Mouse (Mus musculus) hindbrain, embryonic 12.5 days (tissue): ENCODE data around the gene Sox11. TPM values are rescaled to one million over a fixed set of nuclear protein-coding genes. Genes with fewer than 3 reads are reported as not detected.

Source experiments
- ATAC-seq: fragments of 200-750 bp; cut with Nextera tagmentation; 2 replicates; pipeline ENCODE4 v1.8.0; 2017; ENCODE audit warnings: moderate TSS enrichment; ENCODE audit not compliant: low FRiP score
- H3K27ac ChIP-seq: fragments of 300-500 bp; sonication (generic); 2 replicates; pipeline ENCODE4 v1.5.1; 2016; ENCODE audit warnings: mild to moderate bottlenecking
- H3K27me3 ChIP-seq: fragments of 300-500 bp; sonication (generic); 2 replicates; pipeline ENCODE4 v1.6.1; 2016; ENCODE audit warnings: mild to moderate bottlenecking
- H3K36me3 ChIP-seq: fragments of 300-500 bp; sonication (generic); 2 replicates; pipeline ENCODE4 v1.6.1; 2016; ENCODE audit warnings: mild to moderate bottlenecking
- H3K4me1 ChIP-seq: fragments of 300-500 bp; sonication (generic); 2 replicates; pipeline ENCODE4 v1.6.1; 2016
- H3K4me2 ChIP-seq: fragments of 300-500 bp; sonication (generic); replicated peaks from 2 replicates; pipeline ENCODE4 v1.6.1; 2016; ENCODE audit warnings: mild to moderate bottlenecking
- H3K4me3 ChIP-seq: fragments of 300-500 bp; sonication (generic); 2 replicates; pipeline ENCODE4 v1.5.1; 2016; ENCODE audit warnings: mild to moderate bottlenecking
- H3K9ac ChIP-seq: fragments of 300-500 bp; sonication (generic); 2 replicates; pipeline ENCODE4 v1.6.1; 2016; ENCODE audit warnings: mild to moderate bottlenecking, moderate library complexity
- H3K9me3 ChIP-seq: fragments of 300-500 bp; sonication (generic); replicated peaks from 2 replicates; pipeline ENCODE4 v1.6.1; 2016; ENCODE audit warnings: mild to moderate bottlenecking
- WGBS: fragments of 180-500 bp; shearing (Covaris S2); methylation state at CpG from one replicate; pipeline ENCODE4 v1.1.7; 2016; 5-methylcytosine and 5-hydroxymethylcytosine counted together
- polyA plus RNA-seq: library from polyadenylated mRNA; unstranded; fragments of >200 nt; fragmentation: Nextera tagmentation; extraction: Ambion mirVana; gene quantifications from 2 replicates; pipeline ENCODE4 v1.2.1, GENCODE M21; 2016

Sox11 gene
- polyA plus RNA-seq, 1 experiment from 2014 or later: 578 TPM

- 1% methylated on average over 66 of the region's 83 CpGs for WGBS
- peak overlapping the region; percentile 63 for H3K4me2 ChIP-seq
- H3K4me3 ChIP-seq: peak overlapping the region; percentile 77
- peak; percentile 94 for ATAC-seq
- no peaks in the 10 kb centered on the region for H3K9me3 ChIP-seq
- no peaks in the 10 kb centered on the region for H3K36me3 ChIP-seq
- H3K9ac ChIP-seq: peak overlapping the region; percentile 100
- no peaks in the 10 kb centered on the region for H3K27me3 ChIP-seq
- peak overlapping the region; percentile 100 for H3K27ac ChIP-seq
- peaks cover 13% of the 10 kb centered on the region for H3K4me1 ChIP-seq
Measured at GRCm38 (mm10) chr12:27342691-27343605, 574 bp upstream of the Sox11 start.

GRCm38 (mm10) chr12:27341130-27341870 is 1.1 kb downstream of the Sox11 start:
- Histone ChIP-seq H3K27me3 (no peaks in the 10 kb centered on the region), H3K36me3 (peaks cover 2% of the 10 kb centered on the region; the same call in 1 of the 2 replicates), H3K9me3 (no peaks in the 10 kb centered on the region), H3K9ac (peak overlapping the region; percentile 100), H3K27ac (peak overlapping the region; percentile 100), H3K4me1 (peaks cover 12% of the 10 kb centered on the region), H3K4me3 (peak overlapping the region; percentile 77), H3K4me2 (peak overlapping the region; percentile 73)
- under 1% methylated on average over 80 of the region's 80 CpGs for WGBS
- ATAC-seq: no peak

DNA sequence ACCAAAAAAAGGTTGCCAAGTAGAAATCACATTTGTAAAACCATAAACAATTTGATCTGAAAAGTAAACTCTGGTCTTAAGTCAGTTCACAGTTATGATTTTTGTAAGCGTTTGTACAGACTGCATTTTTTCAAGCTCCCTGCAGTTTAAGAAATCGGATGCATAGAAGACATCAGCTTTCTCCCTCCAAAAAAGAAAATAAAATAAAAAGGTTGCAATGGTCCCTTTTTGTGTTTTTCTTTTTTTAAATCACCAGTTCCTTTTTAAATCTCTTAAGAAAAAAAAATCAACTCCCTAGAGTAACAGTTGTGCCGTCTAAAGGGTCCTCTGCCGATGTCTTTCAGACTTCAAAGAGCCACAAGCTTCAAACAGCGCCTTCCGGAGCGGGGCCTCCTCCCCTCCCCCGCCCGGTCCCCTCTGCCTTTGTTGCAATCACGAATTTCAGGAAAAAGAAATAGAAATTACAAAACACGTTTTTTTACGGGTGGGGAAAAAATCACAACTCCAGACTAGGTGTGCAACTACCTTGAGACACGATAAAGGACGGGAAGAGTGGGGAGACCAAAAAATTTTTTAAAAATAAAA is 1.8 kb downstream of the Sox11 start:
- Histone ChIP-seq H3K27ac (peak overlapping the region; percentile 100), H3K27me3 (no peaks in the 10 kb centered on the region), H3K4me3 (peak overlapping the region; percentile 77), H3K9me3 (no peaks in the 10 kb centered on the region), H3K4me1 (peaks cover 15% of the 10 kb centered on the region), H3K9ac (peak overlapping the region; percentile 100), H3K36me3 (peaks cover 6% of the 10 kb centered on the region; the same call in 1 of the 2 replicates), H3K4me2 (peak overlapping the region; percentile 73)
- no peak for ATAC-seq
- WGBS: under 1% methylated on average over 14 of the region's 14 CpGs

- Histone ChIP-seq H3K27ac (peak overlapping the region; percentile 98), H3K27me3 (no peaks in the 10 kb centered on the region), H3K9ac (peak overlapping the region; percentile 100), H3K4me1 (peaks cover 15% of the 10 kb centered on the region), H3K4me2 (peak overlapping the region; percentile 73), H3K36me3 (peaks cover 8% of the 10 kb centered on the region; the same call in 1 of the 2 replicates), H3K9me3 (no peaks in the 10 kb centered on the region), H3K4me3 (peak overlapping the region; percentile 87)
- ATAC-seq: no peak
- WGBS: under 1% methylated on average over 46 of the region's 47 CpGs
Measured at GRCm38 (mm10) chr12:27339171-27339751, 3.1 kb downstream of the Sox11 start.

DNA sequence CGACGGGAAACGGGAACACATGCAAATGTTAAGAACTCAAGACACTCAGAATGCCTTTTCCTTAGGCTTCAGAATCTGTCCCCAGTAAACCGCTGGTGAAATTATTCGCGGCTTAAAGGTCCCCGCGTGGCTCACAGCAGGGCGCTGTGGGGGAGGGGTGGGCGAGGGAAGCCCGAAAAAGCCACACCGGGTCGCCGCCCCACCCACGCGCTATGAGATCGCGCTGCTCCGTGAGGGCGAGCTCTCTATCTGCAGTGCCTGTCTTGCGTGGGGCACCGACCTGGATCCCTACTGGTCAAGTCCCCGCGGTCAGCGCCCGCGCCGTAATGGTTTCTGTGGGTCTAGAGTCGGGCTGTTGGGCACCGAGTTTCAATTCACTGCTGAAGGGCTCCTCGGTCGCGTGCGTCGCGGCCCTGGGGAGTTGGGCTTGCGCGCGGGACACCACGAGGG is 3.6 kb downstream of the Sox11 start:
- Histone ChIP-seq H3K9me3 (no peaks in the 10 kb centered on the region), H3K4me1 (peaks cover 13% of the 10 kb centered on the region; the same call in 1 of the 2 replicates), H3K4me3 (peak overlapping the region; percentile 87), H3K27ac (peak overlapping the region; percentile 98), H3K9ac (peak overlapping the region; percentile 100), H3K4me2 (peak overlapping the region; percentile 73), H3K27me3 (no peaks in the 10 kb centered on the region), H3K36me3 (peaks cover 8% of the 10 kb centered on the region; the same call in 1 of the 2 replicates)
- no peak for ATAC-seq
- WGBS: under 1% methylated on average over 39 of the region's 40 CpGs

DNA sequence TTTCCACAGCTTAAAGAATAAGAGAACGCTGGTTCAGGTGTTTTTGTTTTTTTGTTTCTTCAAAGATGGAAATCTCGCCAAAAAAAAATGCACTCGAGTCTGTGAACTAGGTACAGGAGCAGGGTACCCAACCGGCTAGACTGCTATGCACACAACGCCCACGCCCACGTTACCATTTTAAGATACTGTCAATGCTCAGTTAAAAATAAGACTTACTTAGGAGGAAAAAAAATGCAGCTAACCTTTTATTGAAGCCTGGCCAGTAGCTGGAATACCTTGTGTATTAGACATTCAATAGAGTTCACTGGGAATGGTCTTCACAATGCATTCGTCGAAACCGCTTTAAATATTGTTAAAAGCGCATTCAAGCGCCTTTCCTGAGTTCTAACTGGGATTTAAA is 4.3 kb downstream of the Sox11 start:
- Histone ChIP-seq H3K27me3 (no peaks in the 10 kb centered on the region), H3K4me2 (peak overlapping the region; percentile 73), H3K9me3 (no peaks in the 10 kb centered on the region), H3K27ac (peak overlapping the region; percentile 98), H3K4me1 (peaks cover 17% of the 10 kb centered on the region), H3K36me3 (peaks cover 14% of the 10 kb centered on the region; the same call in 1 of the 2 replicates), H3K4me3 (peak overlapping the region; percentile 87), H3K9ac (peak overlapping the region; percentile 100)
- ATAC-seq: no peak
- 3% methylated on average over 12 of the region's 12 CpGs for WGBS

DNA sequence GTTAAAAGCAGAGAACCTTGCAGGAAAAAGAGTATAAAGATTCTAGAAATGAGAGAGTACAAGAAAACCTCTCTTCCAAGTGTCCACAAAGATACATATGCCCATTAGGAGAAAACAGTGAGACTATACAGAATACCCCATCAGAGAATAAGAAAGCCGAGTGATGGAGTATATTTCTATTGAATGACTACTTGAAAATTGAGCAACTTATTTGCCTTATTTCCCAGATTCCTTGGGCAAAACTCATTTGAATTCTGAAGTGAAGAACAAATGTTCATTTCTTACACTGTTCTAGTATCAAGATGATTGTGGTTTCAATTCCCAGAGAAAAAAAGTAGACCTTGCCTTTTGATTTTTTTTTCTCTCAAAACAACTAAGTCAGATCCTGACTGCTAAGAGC is 4.9 kb downstream of the Sox11 start:
- H3K9ac ChIP-seq: peak overlapping the region; percentile 100
- H3K27me3 ChIP-seq: no peaks in the 10 kb centered on the region
- peaks cover 14% of the 10 kb centered on the region; the same call in 1 of the 2 replicates for H3K36me3 ChIP-seq
- H3K4me1 ChIP-seq: peaks cover 20% of the 10 kb centered on the region
- 19% methylated on average over 1 of the region's 1 CpGs for WGBS
- H3K4me3 ChIP-seq: peak overlapping the region; percentile 87
- peak overlapping the region; percentile 73 for H3K4me2 ChIP-seq
- H3K27ac ChIP-seq: peak overlapping the region; percentile 98
- H3K9me3 ChIP-seq: no peaks in the 10 kb centered on the region
- no peak for ATAC-seq

DNA sequence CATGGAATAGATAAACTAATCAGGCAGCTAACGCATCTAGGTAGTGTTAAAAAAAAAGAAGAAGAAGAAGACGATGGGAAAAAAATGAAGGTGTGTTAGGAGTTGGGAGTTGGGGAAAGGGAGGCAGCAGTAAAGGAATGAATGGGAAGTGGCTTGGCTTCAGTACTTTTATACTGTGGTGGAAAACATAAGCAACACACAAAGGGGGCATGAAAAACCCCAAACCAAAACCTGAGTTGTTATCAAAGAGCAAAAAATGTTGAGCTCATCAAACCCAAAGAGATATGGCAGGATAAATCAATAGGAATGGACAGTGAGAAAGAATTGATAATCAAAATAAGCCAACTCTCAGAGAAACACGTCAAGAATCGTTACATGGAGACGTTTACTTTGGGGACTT is 5.6 kb downstream of the Sox11 start:
- Histone ChIP-seq H3K9me3 (no peaks in the 10 kb centered on the region), H3K4me2 (peak overlapping the region; percentile 73), H3K27me3 (no peaks in the 10 kb centered on the region), H3K9ac (peak overlapping the region; percentile 100), H3K4me1 (peaks cover 20% of the 10 kb centered on the region), H3K4me3 (peak overlapping the region; percentile 87), H3K36me3 (peaks cover 14% of the 10 kb centered on the region; the same call in 1 of the 2 replicates), H3K27ac (peak overlapping the region; percentile 98)
- ATAC-seq: no peak
- 33% methylated on average over 5 of the region's 5 CpGs for WGBS

DNA sequence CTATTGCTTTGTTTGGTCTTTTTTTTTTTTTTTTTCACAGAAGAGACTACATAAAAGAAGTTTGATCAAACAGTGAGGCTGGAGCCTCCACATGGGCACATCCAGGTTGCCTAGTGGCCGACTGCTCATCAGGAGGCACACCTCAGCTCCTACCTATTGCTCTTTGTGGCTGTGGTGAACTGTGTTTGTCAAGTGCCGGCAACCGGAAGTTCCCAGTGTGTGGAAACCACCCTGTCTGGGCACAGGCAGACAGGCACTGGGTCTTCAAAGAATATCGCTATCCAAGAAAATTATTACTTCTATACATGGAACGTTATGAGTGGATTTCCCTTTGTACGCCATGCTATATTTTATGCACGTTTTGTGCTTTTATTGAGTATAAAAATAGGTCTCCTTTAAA is 6.0 kb downstream of the Sox11 start:
- ATAC-seq: no peak
- Histone ChIP-seq H3K9me3 (no peaks in the 10 kb centered on the region), H3K27me3 (no peaks in the 10 kb centered on the region), H3K27ac (peak overlapping the region; percentile 62), H3K9ac (peak overlapping the region; percentile 100), H3K4me3 (peak overlapping the region; percentile 87), H3K4me2 (peak overlapping the region; percentile 73), H3K4me1 (peaks cover 20% of the 10 kb centered on the region), H3K36me3 (peaks cover 14% of the 10 kb centered on the region; the same call in 1 of the 2 replicates)
- 53% methylated on average over 7 of the region's 7 CpGs for WGBS

DNA sequence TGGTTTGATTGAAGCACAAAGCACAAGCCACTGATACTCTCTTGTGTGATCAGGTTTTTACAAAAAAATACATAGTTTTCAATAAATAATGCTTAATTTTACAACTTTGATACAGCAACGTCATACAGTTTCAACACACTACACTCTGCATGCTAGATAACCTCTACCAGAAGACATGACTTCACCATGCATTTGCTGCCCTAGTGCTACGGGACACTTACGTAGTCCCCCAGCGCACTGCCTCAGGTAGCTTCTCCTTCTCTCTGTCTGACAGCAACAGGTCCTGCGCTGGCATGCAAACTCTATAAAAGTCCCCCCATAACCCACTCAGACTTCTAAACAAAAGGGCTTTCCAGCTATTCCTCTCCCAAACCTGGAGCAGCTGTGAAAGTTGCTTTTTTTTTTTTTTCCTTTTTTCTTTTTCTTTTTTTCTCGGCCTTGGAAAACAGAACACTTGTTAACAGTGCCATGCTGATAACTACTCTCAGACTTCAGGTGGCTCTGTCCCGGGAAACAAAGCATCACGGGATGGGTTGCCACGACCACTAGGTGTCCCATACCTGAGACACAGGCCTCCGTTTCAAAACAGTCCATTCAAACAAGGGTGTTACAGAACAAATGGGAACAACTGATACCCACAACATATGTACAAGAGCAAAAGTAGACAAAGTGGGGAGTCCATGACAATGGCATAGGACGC is 6.9 kb downstream of the Sox11 start:
- H3K36me3 ChIP-seq: peaks cover 14% of the 10 kb centered on the region; the same call in 1 of the 2 replicates
- peaks cover 20% of the 10 kb centered on the region for H3K4me1 ChIP-seq
- peak overlapping the region; percentile 73 for H3K4me2 ChIP-seq
- peak overlapping the region; percentile 41 for H3K9ac ChIP-seq
- no peaks in the 10 kb centered on the region for H3K9me3 ChIP-seq
- no peaks in the 10 kb centered on the region for H3K27me3 ChIP-seq
- H3K4me3 ChIP-seq: peak overlapping the region; percentile 87
- ATAC-seq: peak; percentile 38; the same call in 1 of the 2 replicates
- H3K27ac ChIP-seq: peak overlapping the region; percentile 65
- WGBS: 62% methylated on average over 11 of the region's 11 CpGs

GRCm38 (mm10) chr12:27333590-27333989 is 8.8 kb downstream of the Sox11 start:
- Histone ChIP-seq H3K9ac (no peak overlapping the region), H3K27me3 (no peaks in the 10 kb centered on the region), H3K36me3 (peaks cover 14% of the 10 kb centered on the region; the same call in 1 of the 2 replicates), H3K4me1 (peaks cover 20% of the 10 kb centered on the region), H3K9me3 (no peaks in the 10 kb centered on the region), H3K4me3 (no peak overlapping the region), H3K4me2 (no peak overlapping the region), H3K27ac (peak overlapping the region; percentile 57)
- 0 out of 2 replicates have a peak, but pooled peaks have one; percentile 11 for ATAC-seq
- 85% methylated on average over 3 of the region's 3 CpGs for WGBS
